Mouse (Mus musculus) naive thymus-derived CD4-positive, alpha-beta T cell, adult 5 months (primary cell): ENCODE results near the gene 1810065E05Rik. TPM values are rescaled to one million over a fixed set of nuclear protein-coding genes. Genes with fewer than 3 reads are reported as not detected.

Experiments
- polyA plus RNA-seq: library from polyadenylated mRNA; unstranded; fragments of 100-300 nt; shearing (Covaris generic); gene quantifications from one replicate; pipeline ENCODE4 v1.2.1, GENCODE M21; 2017

1810065E05Rik gene
- not detected for polyA plus RNA-seq

DNA sequence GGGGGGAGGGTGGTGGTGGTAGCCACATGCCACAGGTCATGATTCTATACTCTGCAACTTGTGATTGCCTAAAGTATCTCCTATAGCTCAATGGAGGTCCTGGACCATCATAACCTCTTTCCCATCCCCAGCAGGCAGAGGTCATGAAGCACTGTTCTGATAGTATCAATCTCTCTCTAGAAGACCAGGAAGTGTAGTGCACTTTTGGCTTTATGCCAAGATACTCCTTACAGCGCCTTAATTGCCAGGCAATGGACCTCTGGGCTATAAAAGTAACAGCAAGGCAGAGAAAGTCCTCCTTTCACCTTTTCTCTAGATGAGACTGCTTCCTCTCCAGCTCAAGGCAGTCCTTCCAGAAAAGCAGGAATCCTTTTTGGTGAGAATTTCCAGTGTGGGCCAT lies at the start of gene 1810065E05Rik:
Gene 1810065E05Rik (plus strand): TSS at position 297 of the 400 bp plus-strand sequence.

DNA sequence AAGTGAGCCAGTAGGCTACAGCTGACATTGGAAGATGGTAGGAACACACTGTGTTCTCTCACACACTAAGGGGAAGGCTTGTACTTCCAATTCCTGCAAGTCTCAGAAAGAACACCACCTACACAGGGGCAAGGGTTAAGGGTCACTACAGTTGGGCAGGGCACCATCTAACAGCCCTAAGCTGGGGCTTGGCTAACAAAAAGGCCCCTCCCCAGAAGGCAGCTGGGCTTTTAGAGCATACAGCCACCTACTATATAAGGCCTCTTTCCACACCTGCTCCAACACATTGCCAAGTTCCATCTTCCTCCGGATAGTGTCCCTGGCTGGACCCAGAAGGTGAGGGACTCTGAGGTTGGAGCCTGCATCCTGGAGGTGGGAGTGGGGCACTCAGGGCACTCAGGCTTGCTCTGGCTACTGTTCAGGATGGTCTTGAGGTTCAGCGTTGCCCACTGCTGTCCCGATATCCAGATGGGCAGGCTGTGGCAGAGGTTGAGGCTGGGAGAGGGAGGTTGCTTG lies 42.1 kb upstream of the 1810065E05Rik start, which contains the start of gene Lypd8:
Gene Lypd8 (plus strand): TSS at position 281 of the 516 bp plus-strand sequence.

DNA sequence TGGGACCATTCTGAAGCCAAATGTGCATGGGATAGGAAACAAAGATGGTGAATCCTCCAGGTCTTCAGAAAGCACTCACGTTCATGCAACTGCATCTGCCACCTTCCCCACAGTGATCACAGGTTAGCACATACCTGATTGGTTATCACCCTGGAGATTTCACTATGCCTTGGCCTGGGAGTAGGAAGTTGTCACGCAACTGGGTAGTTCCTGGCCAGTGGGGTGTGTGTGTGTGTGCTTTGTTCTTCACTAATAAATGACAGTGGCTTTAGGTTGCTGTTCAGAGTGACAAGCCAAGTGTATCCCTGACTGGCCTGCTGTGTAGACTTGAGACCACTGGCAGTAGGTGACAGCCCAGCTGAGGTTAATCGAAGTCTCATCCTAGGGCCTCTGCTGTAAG lies 11.3 kb downstream of the 1810065E05Rik start, which contains the start of gene Gm12253:
Gene Gm12253 (plus strand): TSS at position 301 of the 400 bp plus-strand sequence.

DNA sequence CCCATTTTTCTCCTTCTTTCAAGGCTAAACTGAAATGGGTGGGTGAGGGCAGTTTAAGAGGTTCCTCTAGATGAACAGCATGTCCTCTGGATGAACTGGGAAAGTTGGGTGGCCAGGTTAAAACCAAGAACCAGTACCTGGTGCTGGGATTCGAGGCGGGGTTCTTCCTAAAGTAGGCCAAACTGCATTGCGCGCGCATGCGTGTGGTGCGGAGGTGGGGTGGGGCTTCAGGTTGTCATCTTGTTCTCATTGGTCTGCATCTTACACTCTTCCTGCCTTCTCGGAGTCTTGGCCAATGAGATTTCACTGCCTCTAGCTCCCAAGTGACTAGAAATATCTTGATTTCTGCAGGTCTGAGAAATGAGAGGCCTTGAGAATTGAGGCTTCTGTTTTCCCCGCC lies 31.8 kb downstream of the 1810065E05Rik start, which contains the start of gene Lypd9:
Gene Lypd9 (minus strand): TSS at position 165 of the 400 bp plus-strand sequence.

DNA sequence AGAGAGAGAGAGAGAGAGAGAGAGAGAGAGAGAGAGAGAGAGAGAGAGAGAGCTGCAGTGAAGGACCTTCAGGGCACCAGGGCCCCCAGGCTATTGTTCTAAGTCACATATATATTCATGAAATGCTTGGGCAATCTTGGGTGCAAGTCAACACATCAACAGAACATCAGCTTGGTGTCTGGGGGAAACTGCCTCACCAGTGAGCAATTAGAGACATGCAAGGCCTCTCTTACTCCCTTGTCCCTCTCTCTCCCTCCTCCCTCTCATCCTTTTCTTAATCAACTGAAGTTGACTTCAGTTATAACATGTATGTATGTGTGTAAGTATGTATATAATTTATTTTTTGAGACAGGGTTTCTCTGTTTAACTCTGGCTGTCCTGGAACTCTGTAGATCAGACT lies 41.3 kb downstream of the 1810065E05Rik start, which contains the start of gene Olfr30:
Gene Olfr30 (minus strand): TSS at position 101 of the 400 bp plus-strand sequence.

Other genes starting within 250 kb of the 1810065E05Rik start
- 32.3 TPM for gene Mrpl22, start 249.4 kb upstream of the 1810065E05Rik start, polyA plus RNA-seq
- gene Igtp, start 221.6 kb upstream of the 1810065E05Rik start, polyA plus RNA-seq: 397 TPM
- gene Irgm2, start 221.5 kb upstream of the 1810065E05Rik start, polyA plus RNA-seq: 103 TPM
- gene 4930438A08Rik, start 146.3 kb upstream of the 1810065E05Rik start, polyA plus RNA-seq: not detected
- 45.8 TPM for gene Zfp692, start 114.0 kb upstream of the 1810065E05Rik start, polyA plus RNA-seq
- gene Zfp672, start 90.8 kb upstream of the 1810065E05Rik start, polyA plus RNA-seq: 38.4 TPM
- 23.2 TPM for gene Sh3bp5l, start 90.4 kb upstream of the 1810065E05Rik start, polyA plus RNA-seq
- not detected for gene Lypd8, start 42.1 kb upstream of the 1810065E05Rik start, polyA plus RNA-seq
- gene Gm12253, start 11.4 kb downstream of the 1810065E05Rik start, polyA plus RNA-seq: not detected
- gene Lypd9, start 31.8 kb downstream of the 1810065E05Rik start, polyA plus RNA-seq: not detected
- not detected for gene Olfr30, start 41.2 kb downstream of the 1810065E05Rik start, polyA plus RNA-seq
- gene Olfr332, start 71.4 kb downstream of the 1810065E05Rik start, polyA plus RNA-seq: not detected
- not detected for gene Olfr331, start 81.5 kb downstream of the 1810065E05Rik start, polyA plus RNA-seq
- gene Olfr330, start 113.7 kb downstream of the 1810065E05Rik start, polyA plus RNA-seq: 0.44 TPM
- gene Olfr329-ps, start 125.3 kb downstream of the 1810065E05Rik start, polyA plus RNA-seq: not detected
- gene Olfr328, start 134.5 kb downstream of the 1810065E05Rik start, polyA plus RNA-seq: not detected
- not detected for gene Olfr224, start 149.4 kb downstream of the 1810065E05Rik start, polyA plus RNA-seq
- gene Olfr325, start 156.6 kb downstream of the 1810065E05Rik start, polyA plus RNA-seq: not detected
- not detected for gene Olfr324, start 174.0 kb downstream of the 1810065E05Rik start, polyA plus RNA-seq
- not detected for gene 2210407C18Rik, start 195.0 kb downstream of the 1810065E05Rik start, polyA plus RNA-seq
- gene Olfr323, start 209.4 kb downstream of the 1810065E05Rik start, polyA plus RNA-seq: not detected
- gene Trim58, start 219.4 kb downstream of the 1810065E05Rik start, polyA plus RNA-seq: not detected
- gene Olfr322, start 237.7 kb downstream of the 1810065E05Rik start, polyA plus RNA-seq: not detected